Mouse (Mus musculus) central nervous system, embryonic 11.5 days (tissue): ENCODE data around the gene D330045A20Rik. TPM values are rescaled to one million over a fixed set of nuclear protein-coding genes. Genes with fewer than 3 reads are reported as not detected.

Experiments used
- polyA plus RNA-seq: library from polyadenylated mRNA; depleted of rRNA; stranded (reverse); fragments of >200 nt; gene quantifications from 2 replicates; pipeline ENCODE4 v1.2.3, GENCODE M21; 2012; rRNA removed

D330045A20Rik gene
- polyA plus RNA-seq = 0.94 and 1.6 TPM in 2 replicates

GRCm38 (mm10) chrX:139480022-139480894, at the start of gene D330045A20Rik:
Gene D330045A20Rik, plus strand, starts transcription at chrX:139480367.

GRCm38 (mm10) chrX:139562925-139563461, 82.8 kb downstream of the D330045A20Rik start, which contains the start of gene Rnf128:
Gene Rnf128, plus strand, starts transcription at chrX:139563316.

Other genes with a start within 250 kb of the D330045A20Rik start
- gene Trap1a, start 146.7 kb upstream of the D330045A20Rik start, polyA plus RNA-seq = 0.32 and 0.74 TPM in 2 replicates
- gene Rnf128, start 82.9 kb downstream of the D330045A20Rik start, polyA plus RNA-seq = 1.7 TPM in 2 replicates
- gene Tbc1d8b, start 204.6 kb downstream of the D330045A20Rik start, polyA plus RNA-seq = 3.4 and 3.5 TPM in 2 replicates
- gene Gm15013, start 234.1 kb downstream of the D330045A20Rik start, polyA plus RNA-seq = not detected in 2 replicates